Mouse (Mus musculus) hindbrain, postnatal 0 days (tissue): ENCODE measurements at regions not wholly inside any gene's neighbourhood (a gene's known extent, or its start where the extent isn't known, plus 50 kb on each side); places are given as distances from the start of the nearest gene placed in this dataset.

Source experiments
- ATAC-seq: fragments of 200-750 bp; cut with Nextera tagmentation; 2 replicates; pipeline ENCODE4 v1.8.0; 2017; ENCODE audit warnings: mild to moderate bottlenecking, moderate TSS enrichment, moderate library complexity
- DNase-seq: peaks from one replicate; pipeline ENCODE4 v3.0.0-alpha.2; 2015; ENCODE audit warnings: low spot score
- H3K27ac ChIP-seq: fragments of 300-500 bp; sonication (generic); 2 replicates; pipeline ENCODE4 v1.5.1; 2014; ENCODE audit warnings: mild to moderate bottlenecking
- H3K27me3 ChIP-seq: fragments of 300-500 bp; sonication (generic); 2 replicates; pipeline ENCODE4 v1.6.1; 2014; ENCODE audit warnings: low read length, mixed read lengths; ENCODE audit not compliant: insufficient read depth
- H3K36me3 ChIP-seq: fragments of 300-500 bp; sonication (generic); 2 replicates; pipeline ENCODE4 v1.6.1; 2014; ENCODE audit warnings: low read length, mixed read lengths; ENCODE audit not compliant: insufficient read depth
- H3K4me1 ChIP-seq: fragments of 300-500 bp; sonication (generic); 2 replicates; pipeline ENCODE4 v1.6.1; 2014; ENCODE audit warnings: antibody characterized with exemption, low read length, mixed read lengths; ENCODE audit not compliant: insufficient read depth
- H3K4me2 ChIP-seq: fragments of 300-500 bp; sonication (generic); 2 replicates; pipeline ENCODE4 v1.6.1; 2014; ENCODE audit warnings: low read depth, mild to moderate bottlenecking, low read length, moderate library complexity, mixed read lengths
- H3K4me3 ChIP-seq: fragments of 300-500 bp; sonication (generic); 2 replicates; pipeline ENCODE4 v1.5.1; 2014; ENCODE audit warnings: low read length
- H3K9ac ChIP-seq: fragments of 300-500 bp; sonication (generic); replicated peaks from 2 replicates; pipeline ENCODE4 v1.6.1; 2014; ENCODE audit warnings: mild to moderate bottlenecking, low read length, moderate library complexity, mixed read lengths
- H3K9me3 ChIP-seq: fragments of 300-500 bp; sonication (generic); 2 replicates; pipeline ENCODE4 v1.6.1; 2016; ENCODE audit warnings: low read length, mixed read lengths
- CTCF ChIP-seq: IDR thresholded peaks from 2 replicates; pipeline ENCODE4 v1.5.1; 2016; ENCODE audit warnings: antibody characterized with exemption, control low read depth, low read depth
- WGBS: fragments of 180-500 bp; shearing (Covaris S2); extraction: QIAGEN DNeasy Blood & Tissue Kit; methylation state at CpG from one replicate; pipeline ENCODE4 v1.1.7; 2014; 5-methylcytosine and 5-hydroxymethylcytosine counted together

GRCm38 (mm10) chr1:128809601-128810000 is 217.5 kb upstream of the Cxcr4 start:
- no peak overlapping the region for H3K27ac ChIP-seq
- no peak for TF ChIP-seq CTCF
- no peak overlapping the region for H3K4me2 ChIP-seq
- H3K9ac ChIP-seq: no peak overlapping the region
- no peaks in the 10 kb centered on the region for H3K27me3 ChIP-seq
- no peak overlapping the region for H3K4me3 ChIP-seq
- no peak for DNase-seq
- H3K36me3 ChIP-seq: no peaks in the 10 kb centered on the region
- H3K4me1 ChIP-seq: peaks cover 3% of the 10 kb centered on the region; the same call in 1 of the 2 replicates
- WGBS: 63% methylated on average over 8 of the region's 8 CpGs
- no peaks in the 10 kb centered on the region for H3K9me3 ChIP-seq
- no peak for ATAC-seq

GRCm38 (mm10) chr1:128808599-128808998 is 216.5 kb upstream of the Cxcr4 start:
- DNase-seq (no peak), ATAC-seq (no peak)
- Histone ChIP-seq H3K4me2 (no peak overlapping the region), H3K4me3 (no peak overlapping the region), H3K9ac (no peak overlapping the region), H3K9me3 (no peaks in the 10 kb centered on the region), H3K36me3 (no peaks in the 10 kb centered on the region), H3K27me3 (no peaks in the 10 kb centered on the region), H3K4me1 (peaks cover 3% of the 10 kb centered on the region; the same call in 1 of the 2 replicates), H3K27ac (no peak overlapping the region)
- no peak for TF ChIP-seq CTCF
- WGBS: 83% methylated on average over 5 of the region's 5 CpGs

DNA sequence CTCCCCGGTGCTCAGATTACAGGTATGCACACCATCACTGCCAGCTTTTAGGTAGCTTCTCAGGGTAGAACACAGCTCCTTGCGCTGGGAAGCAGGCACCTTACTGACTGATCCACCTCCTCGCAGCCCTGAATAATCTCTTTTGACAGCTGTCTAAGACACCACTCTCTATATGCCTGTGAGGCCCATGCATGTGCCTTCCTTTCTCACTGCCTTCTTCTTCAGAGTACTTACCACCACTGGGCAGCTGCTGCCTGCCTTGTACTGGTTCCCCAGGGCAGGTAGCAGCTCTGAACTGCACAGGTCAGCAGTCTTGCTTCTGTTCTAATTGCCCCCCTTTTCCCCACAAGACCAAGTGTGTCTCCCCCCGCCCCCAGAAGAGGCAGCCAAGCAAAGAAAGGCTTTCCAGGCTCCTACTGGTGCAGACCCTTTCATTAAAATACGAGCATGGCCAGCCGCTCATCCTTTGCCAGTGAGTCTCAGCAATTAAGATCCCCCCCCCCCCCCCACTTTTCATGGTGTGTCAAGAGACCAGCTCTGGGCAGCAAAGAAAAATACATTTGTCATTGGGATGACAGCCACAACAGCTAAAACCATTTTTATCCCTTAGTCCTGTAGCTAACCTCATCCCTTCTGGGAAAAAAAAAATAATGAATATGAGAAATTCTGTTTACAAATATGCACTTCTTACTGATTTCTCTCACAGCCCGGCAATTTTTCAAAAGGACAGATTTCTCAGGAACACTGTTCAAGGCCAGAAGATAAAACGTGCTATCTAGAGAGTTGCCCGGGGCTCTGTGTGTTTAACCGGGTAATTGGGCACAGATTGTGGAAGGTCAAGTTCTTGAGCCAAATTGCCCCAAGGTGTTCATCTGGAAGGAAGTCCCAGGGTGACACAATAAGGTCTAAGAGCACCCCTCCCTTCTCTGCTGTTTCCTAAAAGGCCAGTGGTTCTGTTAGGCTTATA is 213.9 kb upstream of the Cxcr4 start:
- DNase-seq (peak; percentile 40), ATAC-seq (no peak)
- no peaks in the 10 kb centered on the region for H3K27me3 ChIP-seq
- WGBS: 27% methylated on average over 10 of the region's 10 CpGs
- no peaks in the 10 kb centered on the region for H3K9me3 ChIP-seq
- TF ChIP-seq CTCF: no peak
- H3K4me1 ChIP-seq: peaks cover 3% of the 10 kb centered on the region; the same call in 1 of the 2 replicates
- H3K4me3 ChIP-seq: no peak overlapping the region
- no peak overlapping the region for H3K4me2 ChIP-seq
- H3K9ac ChIP-seq: no peak overlapping the region
- no peak overlapping the region for H3K27ac ChIP-seq
- H3K36me3 ChIP-seq: no peaks in the 10 kb centered on the region

GRCm38 (mm10) chr1:128803433-128804060 is 211.5 kb upstream of the Cxcr4 start:
- H3K9ac ChIP-seq: no peak overlapping the region
- H3K4me3 ChIP-seq: no peak overlapping the region
- H3K9me3 ChIP-seq: no peaks in the 10 kb centered on the region
- 18% methylated on average over 9 of the region's 9 CpGs for WGBS
- no peaks in the 10 kb centered on the region for H3K27me3 ChIP-seq
- H3K27ac ChIP-seq: peak overlapping the region; percentile 46
- DNase-seq: peak; percentile 71
- peak; percentile 91 for ATAC-seq
- H3K4me1 ChIP-seq: peaks cover 3% of the 10 kb centered on the region; the same call in 1 of the 2 replicates
- no peaks in the 10 kb centered on the region for H3K36me3 ChIP-seq
- no peak overlapping the region for H3K4me2 ChIP-seq
- no peak for TF ChIP-seq CTCF

GRCm38 (mm10) chr1:128803058-128803432 is 211.0 kb upstream of the Cxcr4 start:
- H3K4me2 ChIP-seq: no peak overlapping the region
- no peak overlapping the region for H3K4me3 ChIP-seq
- peaks cover 3% of the 10 kb centered on the region; the same call in 1 of the 2 replicates for H3K4me1 ChIP-seq
- H3K9me3 ChIP-seq: no peaks in the 10 kb centered on the region
- peak overlapping the region; percentile 46 for H3K27ac ChIP-seq
- H3K27me3 ChIP-seq: no peaks in the 10 kb centered on the region
- no peak for DNase-seq
- H3K36me3 ChIP-seq: no peaks in the 10 kb centered on the region
- no peak for TF ChIP-seq CTCF
- no peak overlapping the region for H3K9ac ChIP-seq
- ATAC-seq: no peak; the same call in 1 of the 2 replicates

GRCm38 (mm10) chr1:128798721-128799120 is 206.6 kb upstream of the Cxcr4 start:
- H3K36me3 ChIP-seq: no peaks in the 10 kb centered on the region
- no peak for ATAC-seq
- H3K27me3 ChIP-seq: no peaks in the 10 kb centered on the region
- H3K4me3 ChIP-seq: no peak overlapping the region
- no peak overlapping the region for H3K4me2 ChIP-seq
- no peaks in the 10 kb centered on the region for H3K9me3 ChIP-seq
- no peak overlapping the region for H3K9ac ChIP-seq
- TF ChIP-seq CTCF: no peak
- no peak overlapping the region for H3K27ac ChIP-seq
- DNase-seq: no peak
- H3K4me1 ChIP-seq: no peaks in the 10 kb centered on the region
- 80% methylated on average over 4 of the region's 4 CpGs for WGBS
